Mouse (Mus musculus) neural tube, embryonic 14.5 days (tissue): ENCODE data around the gene Gm20388. TPM values are rescaled to one million over a fixed set of nuclear protein-coding genes. Genes with fewer than 3 reads are reported as not detected.

Experiments
- ATAC-seq: fragments of 200-750 bp; cut with Nextera tagmentation; 2 replicates; pipeline ENCODE4 v1.8.0; 2017; ENCODE audit warnings: low read depth, mild to moderate bottlenecking, moderate TSS enrichment, moderate library complexity
- H3K27ac ChIP-seq: fragments of 300-500 bp; sonication (generic); 2 replicates; pipeline ENCODE4 v1.5.1; 2014; ENCODE audit warnings: low read depth, mild to moderate bottlenecking, control low read depth, low read length, moderate library complexity, mixed read lengths
- H3K27me3 ChIP-seq: fragments of 300-500 bp; sonication (generic); 2 replicates; pipeline ENCODE4 v1.6.1; 2014; ENCODE audit warnings: low read length; ENCODE audit not compliant: control insufficient read depth, insufficient read depth
- H3K36me3 ChIP-seq: fragments of 300-500 bp; sonication (generic); 2 replicates; pipeline ENCODE4 v1.6.1; 2014; ENCODE audit warnings: low read length, mixed read lengths; ENCODE audit not compliant: control insufficient read depth, insufficient read depth
- H3K4me1 ChIP-seq: fragments of 300-500 bp; sonication (generic); 2 replicates; pipeline ENCODE4 v1.6.1; 2014; ENCODE audit warnings: low read length; ENCODE audit not compliant: control insufficient read depth, insufficient read depth
- H3K4me2 ChIP-seq: fragments of 300-500 bp; sonication (generic); 2 replicates; pipeline ENCODE4 v1.6.1; 2014; ENCODE audit warnings: mild to moderate bottlenecking, low read depth, low read length, control low read depth
- H3K4me3 ChIP-seq: fragments of 300-500 bp; sonication (generic); 2 replicates; pipeline ENCODE4 v1.5.1; 2014; ENCODE audit warnings: low read depth, low read length, control low read depth, mixed read lengths
- H3K9ac ChIP-seq: fragments of 300-500 bp; sonication (generic); replicated peaks from 2 replicates; pipeline ENCODE4 v1.6.1; 2014; ENCODE audit warnings: low read depth, mild to moderate bottlenecking, control low read depth, low read length, mixed read lengths
- H3K9me3 ChIP-seq: fragments of 300-500 bp; sonication (generic); 2 replicates; pipeline ENCODE4 v1.6.1; 2016; ENCODE audit warnings: low read length; ENCODE audit not compliant: control insufficient read depth
- WGBS: fragments of 180-500 bp; shearing (Covaris S2); extraction: QIAGEN DNeasy Blood & Tissue Kit; methylation state at CpG from one replicate; pipeline ENCODE4 v1.1.7; 2014; 5-methylcytosine and 5-hydroxymethylcytosine counted together
- polyA plus RNA-seq: library from polyadenylated mRNA; unstranded; fragments of >200 nt; fragmentation: Nextera tagmentation; extraction: Ambion mirVana; gene quantifications from 2 replicates; pipeline ENCODE4 v1.2.1, GENCODE M21; 2014

Gm20388 gene
- polyA plus RNA-seq, 1 experiment from 2014 or later: 10.3 TPM

DNA sequence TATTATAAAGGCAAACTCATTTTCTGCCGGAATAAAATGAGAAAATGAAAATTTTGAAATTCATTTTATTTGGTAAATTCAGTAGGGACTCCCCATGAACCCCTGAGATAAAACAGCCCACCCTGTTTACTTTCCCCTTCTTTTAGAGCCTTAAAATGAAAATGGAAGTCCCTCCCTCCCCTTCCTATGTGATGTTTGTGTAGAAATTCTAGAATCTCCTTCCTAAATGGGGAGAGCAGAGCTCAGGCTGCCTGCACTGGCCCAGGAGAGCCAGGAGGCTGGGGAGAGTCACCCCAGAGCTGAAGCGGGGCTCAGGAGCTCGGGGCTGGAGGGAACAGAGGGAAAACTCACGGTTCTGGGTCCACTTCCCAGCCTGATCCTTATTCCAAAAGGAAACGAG lies 1484.0 kb downstream of the Gm20388 start:
- no peaks in the 10 kb centered on the region for H3K9me3 ChIP-seq
- no peak overlapping the region for H3K4me3 ChIP-seq
- no peaks in the 10 kb centered on the region for H3K36me3 ChIP-seq
- no peak overlapping the region for H3K4me2 ChIP-seq
- H3K4me1 ChIP-seq: peaks cover 11% of the 10 kb centered on the region; the same call in 1 of the 2 replicates
- WGBS: 72% methylated on average over 5 of the region's 5 CpGs
- H3K9ac ChIP-seq: no peak overlapping the region
- ATAC-seq: no peak
- peaks cover 9% of the 10 kb centered on the region for H3K27me3 ChIP-seq
- H3K27ac ChIP-seq: no peak overlapping the region

DNA sequence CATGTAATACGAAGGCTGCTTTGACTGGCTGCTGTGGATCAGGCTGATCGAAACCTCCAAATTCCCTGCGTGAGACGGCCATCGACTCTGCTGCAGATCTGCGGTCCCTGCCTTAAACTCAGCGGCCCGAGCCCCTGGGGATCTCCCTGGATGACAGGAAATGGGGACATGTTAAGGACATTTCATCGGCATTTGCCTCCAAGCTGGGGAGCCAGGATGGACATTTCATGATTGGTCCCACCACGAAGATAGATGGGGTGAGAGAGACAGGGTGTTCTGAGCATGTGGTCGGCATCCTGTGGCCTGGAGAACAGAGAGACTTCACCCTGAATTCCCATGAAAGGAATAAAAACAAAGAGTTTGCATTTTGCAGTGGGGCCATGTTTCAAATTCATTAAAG lies 1484.7 kb downstream of the Gm20388 start:
- WGBS: 57% methylated on average over 11 of the region's 11 CpGs
- H3K9ac ChIP-seq: no peak overlapping the region
- H3K4me3 ChIP-seq: no peak overlapping the region
- H3K4me2 ChIP-seq: no peak overlapping the region
- no peaks in the 10 kb centered on the region for H3K36me3 ChIP-seq
- H3K4me1 ChIP-seq: peaks cover 11% of the 10 kb centered on the region; the same call in 1 of the 2 replicates
- no peak for ATAC-seq
- no peak overlapping the region for H3K27ac ChIP-seq
- H3K27me3 ChIP-seq: peaks cover 9% of the 10 kb centered on the region
- no peaks in the 10 kb centered on the region for H3K9me3 ChIP-seq

DNA sequence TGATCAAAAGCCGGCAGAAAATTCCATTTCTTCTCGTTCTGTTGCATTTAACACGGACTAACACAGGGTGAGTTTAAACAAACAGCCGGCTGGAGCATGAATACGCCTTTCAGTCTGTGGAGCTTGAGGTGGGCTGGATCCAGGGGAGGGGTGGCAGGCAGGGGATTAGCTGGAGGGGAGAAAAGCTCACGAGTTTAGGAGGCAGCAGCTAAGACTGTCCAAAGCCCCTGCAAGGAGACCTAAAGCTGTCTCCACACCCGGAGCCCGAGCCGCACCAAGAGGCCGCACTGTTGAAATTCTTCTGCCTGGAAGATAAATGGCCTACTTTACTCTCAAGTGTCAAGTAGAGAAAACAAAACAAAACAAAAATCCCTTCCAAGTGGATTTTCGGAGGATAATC lies 1485.5 kb downstream of the Gm20388 start:
- Histone ChIP-seq H3K4me3 (no peak overlapping the region), H3K4me2 (no peak overlapping the region), H3K9me3 (no peaks in the 10 kb centered on the region), H3K27ac (no peak overlapping the region), H3K36me3 (no peaks in the 10 kb centered on the region), H3K27me3 (peaks cover 6% of the 10 kb centered on the region), H3K4me1 (peaks cover 11% of the 10 kb centered on the region; the same call in 1 of the 2 replicates), H3K9ac (no peak overlapping the region)
- WGBS: 33% methylated on average over 11 of the region's 11 CpGs
- ATAC-seq: no peak

DNA sequence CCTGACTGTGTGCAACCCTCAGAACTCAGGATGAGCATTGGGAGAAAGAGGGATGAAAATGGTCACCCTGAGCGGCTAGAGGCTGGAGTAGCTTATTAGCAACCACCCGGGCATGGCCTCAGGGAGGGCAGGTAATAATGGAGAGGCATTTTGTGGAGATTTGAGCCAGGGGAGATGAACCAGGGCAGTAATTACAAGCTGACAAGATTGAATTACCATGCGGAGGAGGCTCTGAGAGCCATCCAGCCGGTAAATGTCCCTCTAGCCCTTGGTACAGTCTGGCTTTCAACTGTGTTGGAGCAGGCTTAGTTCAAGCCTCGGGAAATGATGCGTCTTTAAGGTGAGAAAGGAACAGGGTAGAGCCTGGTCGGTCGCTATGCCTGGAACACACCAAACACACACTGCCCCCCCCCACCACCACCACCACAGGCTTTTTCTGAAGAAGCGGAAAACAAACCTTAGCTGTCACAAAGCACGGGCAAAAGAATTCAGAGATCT lies 1486.6 kb downstream of the Gm20388 start:
- H3K4me2 ChIP-seq: no peak overlapping the region
- no peak overlapping the region for H3K9ac ChIP-seq
- no peaks in the 10 kb centered on the region for H3K36me3 ChIP-seq
- no peak for ATAC-seq
- no peak overlapping the region for H3K4me3 ChIP-seq
- H3K9me3 ChIP-seq: no peaks in the 10 kb centered on the region
- H3K27me3 ChIP-seq: peaks cover 2% of the 10 kb centered on the region; the same call in 1 of the 2 replicates
- H3K27ac ChIP-seq: no peak overlapping the region
- 22% methylated on average over 10 of the region's 10 CpGs for WGBS
- peaks cover 8% of the 10 kb centered on the region; the same call in 1 of the 2 replicates for H3K4me1 ChIP-seq

DNA sequence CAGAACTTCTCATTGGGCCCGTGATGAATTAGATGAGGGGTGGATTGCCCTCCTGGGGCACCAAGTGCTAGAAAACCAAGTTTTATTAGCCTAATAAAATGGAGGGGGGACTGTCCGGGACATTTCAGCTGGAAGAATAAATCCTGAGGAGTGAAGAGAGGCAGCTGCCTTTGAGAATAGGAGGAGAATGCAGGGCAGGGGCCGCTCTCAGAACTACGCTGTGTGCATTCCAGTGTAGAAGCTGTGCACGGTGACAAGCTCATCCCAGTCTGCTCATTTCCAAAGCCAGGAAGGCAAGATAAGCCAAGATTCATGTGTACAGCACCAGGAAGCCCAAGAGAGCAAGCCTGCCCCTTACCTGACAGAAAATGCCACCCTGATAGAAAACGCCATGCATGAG lies 1487.4 kb downstream of the Gm20388 start:
- H3K4me2 ChIP-seq: no peak overlapping the region
- H3K27ac ChIP-seq: no peak overlapping the region
- H3K27me3 ChIP-seq: peaks cover 2% of the 10 kb centered on the region; the same call in 1 of the 2 replicates
- H3K9ac ChIP-seq: no peak overlapping the region
- H3K4me1 ChIP-seq: peaks cover 8% of the 10 kb centered on the region; the same call in 1 of the 2 replicates
- H3K4me3 ChIP-seq: no peak overlapping the region
- no peaks in the 10 kb centered on the region for H3K36me3 ChIP-seq
- ATAC-seq: no peak
- 12% methylated on average over 6 of the region's 6 CpGs for WGBS
- no peaks in the 10 kb centered on the region for H3K9me3 ChIP-seq

DNA sequence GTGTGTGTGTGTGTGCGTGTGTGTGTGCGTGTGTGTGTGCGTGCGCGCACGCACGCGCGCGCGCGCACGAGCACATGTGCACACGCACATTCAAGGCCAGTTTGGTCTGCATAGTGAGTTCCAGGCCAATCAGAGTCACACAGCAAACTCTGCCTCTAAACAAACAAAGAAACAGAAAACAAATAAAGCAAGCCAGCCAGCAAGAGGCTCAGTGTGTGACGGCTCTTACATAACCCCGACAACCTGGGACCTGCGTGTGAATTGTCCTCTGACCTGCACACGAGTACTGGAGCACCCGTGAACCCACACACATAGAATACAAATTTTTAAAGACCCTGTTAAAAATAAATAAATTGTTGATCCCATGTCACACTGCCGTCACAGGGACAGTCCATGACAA lies 1488.1 kb downstream of the Gm20388 start:
- H3K4me3 ChIP-seq: no peak overlapping the region
- H3K9me3 ChIP-seq: no peaks in the 10 kb centered on the region
- 87% methylated on average over 20 of the region's 20 CpGs for WGBS
- H3K36me3 ChIP-seq: no peaks in the 10 kb centered on the region
- no peak overlapping the region for H3K4me2 ChIP-seq
- peaks cover 8% of the 10 kb centered on the region; the same call in 1 of the 2 replicates for H3K4me1 ChIP-seq
- no peak for ATAC-seq
- no peak overlapping the region for H3K27ac ChIP-seq
- peaks cover 2% of the 10 kb centered on the region; the same call in 1 of the 2 replicates for H3K27me3 ChIP-seq
- H3K9ac ChIP-seq: no peak overlapping the region

DNA sequence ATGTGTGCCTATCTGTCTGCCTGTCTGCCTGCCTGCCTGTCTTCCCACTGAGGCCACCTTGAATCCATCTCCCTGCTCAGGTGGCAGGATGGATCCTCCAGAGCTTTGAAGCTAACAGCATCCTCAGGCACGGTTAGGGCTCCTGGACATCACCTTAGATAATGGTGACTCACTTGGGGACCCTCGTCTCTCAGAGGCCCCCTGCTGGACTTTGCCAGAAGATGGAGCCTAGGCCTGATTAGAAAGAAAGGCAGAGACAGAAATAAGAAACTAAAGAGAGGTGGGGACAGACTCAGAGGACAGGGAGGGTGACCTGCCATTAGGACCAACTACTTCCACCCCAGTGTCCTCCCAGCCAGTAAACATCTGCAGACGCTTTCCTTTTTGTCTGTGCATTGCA lies 1488.5 kb downstream of the Gm20388 start:
- no peak for ATAC-seq
- Histone ChIP-seq H3K4me3 (no peak overlapping the region), H3K9me3 (no peaks in the 10 kb centered on the region), H3K27ac (no peak overlapping the region), H3K36me3 (no peaks in the 10 kb centered on the region), H3K4me2 (no peak overlapping the region), H3K27me3 (peaks cover 2% of the 10 kb centered on the region; the same call in 1 of the 2 replicates), H3K9ac (no peak overlapping the region), H3K4me1 (peaks cover 8% of the 10 kb centered on the region; the same call in 1 of the 2 replicates)
- WGBS: 29% methylated on average over 3 of the region's 3 CpGs

DNA sequence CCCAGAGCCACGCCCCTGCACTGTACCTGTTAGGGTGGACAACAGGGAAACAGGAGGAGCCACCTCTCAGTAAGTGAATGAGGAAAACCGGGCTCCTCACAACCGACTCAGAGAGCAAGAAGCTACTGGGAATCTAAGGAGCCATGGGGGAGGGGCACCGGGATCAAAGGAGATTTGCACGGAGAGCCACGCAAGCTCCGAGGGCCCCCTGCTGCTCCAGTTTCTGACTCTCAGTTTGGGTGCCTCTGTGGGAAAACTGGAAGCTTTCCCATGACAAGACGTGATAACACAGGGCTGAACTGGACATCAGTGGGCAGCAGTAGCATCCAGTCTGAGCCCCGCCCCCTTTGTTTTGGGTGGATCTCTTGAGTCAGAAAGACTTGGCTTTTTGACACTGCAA lies 1489.9 kb downstream of the Gm20388 start:
- 30% methylated on average over 9 of the region's 9 CpGs for WGBS
- Histone ChIP-seq H3K27ac (no peak overlapping the region), H3K27me3 (no peaks in the 10 kb centered on the region; the same call in 1 of the 2 replicates), H3K4me3 (no peak overlapping the region), H3K36me3 (no peaks in the 10 kb centered on the region), H3K4me1 (peaks cover 8% of the 10 kb centered on the region; the same call in 1 of the 2 replicates), H3K4me2 (no peak overlapping the region), H3K9me3 (no peaks in the 10 kb centered on the region), H3K9ac (no peak overlapping the region)
- ATAC-seq: no peak

DNA sequence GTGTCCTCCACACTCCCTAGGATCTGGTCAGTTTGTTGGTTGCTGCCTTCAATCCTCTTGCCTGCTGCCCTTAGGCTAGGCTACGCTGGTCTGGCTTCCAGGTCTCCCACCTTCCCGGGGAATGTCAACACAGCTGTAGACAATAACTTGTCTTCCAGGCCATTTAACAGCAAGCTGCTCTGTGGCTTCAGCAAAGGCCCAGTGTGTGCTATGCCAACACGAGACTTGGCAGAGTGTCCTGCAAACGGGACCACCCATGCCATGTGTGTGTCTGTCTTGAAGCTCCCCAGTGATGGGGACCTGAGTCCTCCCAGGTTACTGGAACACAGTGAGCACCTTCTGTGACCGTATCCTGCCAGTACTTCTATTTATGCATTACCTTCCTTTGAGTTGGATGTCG lies 1493.2 kb downstream of the Gm20388 start:
- no peak for ATAC-seq
- Histone ChIP-seq H3K4me2 (no peak overlapping the region), H3K9ac (no peak overlapping the region), H3K27me3 (no peaks in the 10 kb centered on the region), H3K4me3 (no peak overlapping the region), H3K4me1 (no peaks in the 10 kb centered on the region), H3K9me3 (no peaks in the 10 kb centered on the region), H3K36me3 (no peaks in the 10 kb centered on the region), H3K27ac (no peak overlapping the region)
- WGBS: 70% methylated on average over 6 of the region's 6 CpGs
